Mouse (Mus musculus) adrenal gland, postnatal 14 days (tissue): ENCODE measurements around the gene Timmdc1. TPM values are rescaled to one million over a fixed set of nuclear protein-coding genes. Genes with fewer than 3 reads are reported as not detected.
"Not testable (repeated sequence)": the region's sequence is repeated elsewhere in the genome, so short reads cannot be mapped to it uniquely, and the experiment has no call there.

ENCODE experiments used
- DNase-seq: peaks from one replicate; pipeline ENCODE4 v3.0.0; 2021; ENCODE audit warnings: mixed read lengths
- total RNA-seq: library from RNA; stranded (reverse); gene quantifications from 2 replicates; pipeline ENCODE4 v1.2.3, GENCODE M21; 2021

Gene Timmdc1
- total RNA-seq, 1 experiment from 2014 or later = 46.2 TPM

DNA sequence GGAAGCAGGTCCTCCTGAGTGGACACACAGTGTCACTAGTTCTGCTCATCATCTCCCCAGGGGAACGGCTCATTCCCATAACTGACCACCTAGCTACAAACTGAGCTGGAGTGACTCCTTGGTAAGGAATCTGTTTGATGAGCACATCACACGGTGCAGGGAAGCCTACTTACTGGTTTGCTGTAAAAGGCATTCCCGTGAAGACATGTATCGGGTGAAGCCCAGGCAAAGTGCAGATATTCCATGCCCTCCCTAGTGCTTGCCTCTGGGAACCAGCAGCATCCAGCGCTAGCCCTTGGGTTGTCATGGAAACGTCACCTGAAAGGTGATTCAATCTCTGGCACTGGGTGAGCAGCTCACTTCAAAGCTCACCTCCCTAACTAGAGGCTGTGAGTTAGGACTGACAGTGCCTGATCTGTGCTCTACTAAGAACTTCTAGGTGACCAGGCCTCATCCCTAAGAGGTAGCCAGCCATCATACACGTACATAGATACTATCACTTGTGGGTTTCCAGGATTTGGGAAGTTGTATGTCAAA lies 25.8 kb downstream of the Timmdc1 start:
- no peak for DNase-seq

DNA sequence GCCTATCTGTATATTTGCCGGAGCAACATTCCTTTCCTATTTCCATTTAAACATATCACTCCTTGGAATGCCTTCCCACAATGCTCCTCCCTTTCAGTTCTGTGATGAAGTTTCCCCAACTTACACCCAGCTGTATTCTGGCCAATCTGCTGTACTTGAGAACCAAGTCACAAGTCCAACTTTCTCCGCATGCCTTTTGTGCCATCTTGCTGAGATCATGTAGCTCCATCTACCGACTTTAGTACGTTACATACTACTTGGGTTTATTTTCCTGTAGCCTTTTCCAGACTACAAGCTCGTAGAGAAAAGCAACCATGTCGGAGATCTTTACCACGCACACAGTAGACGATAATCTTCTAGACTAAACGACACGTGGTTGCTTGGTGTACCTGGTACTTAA lies 28.6 kb downstream of the Timmdc1 start:
- no peak for DNase-seq

DNA sequence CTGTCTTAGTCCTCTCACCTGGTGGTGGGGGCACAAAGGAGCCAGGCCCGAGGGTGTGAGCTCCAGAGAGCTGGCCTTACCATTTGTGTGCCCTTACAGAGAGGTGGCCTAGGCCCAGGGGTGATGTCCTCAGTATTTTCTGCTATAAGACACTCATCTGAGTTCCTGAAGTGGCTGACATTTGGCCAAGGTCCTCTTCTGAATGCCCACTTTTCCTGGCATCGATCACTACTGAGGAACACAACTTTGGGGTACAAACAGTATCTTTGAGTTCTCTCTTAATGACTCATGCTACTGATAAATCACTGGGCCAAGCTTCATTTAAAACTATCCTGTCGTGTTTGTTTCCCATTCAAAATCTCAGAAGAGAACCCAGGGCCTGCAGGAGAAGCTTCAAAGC lies 29.9 kb downstream of the Timmdc1 start:
- no peak for DNase-seq

DNA sequence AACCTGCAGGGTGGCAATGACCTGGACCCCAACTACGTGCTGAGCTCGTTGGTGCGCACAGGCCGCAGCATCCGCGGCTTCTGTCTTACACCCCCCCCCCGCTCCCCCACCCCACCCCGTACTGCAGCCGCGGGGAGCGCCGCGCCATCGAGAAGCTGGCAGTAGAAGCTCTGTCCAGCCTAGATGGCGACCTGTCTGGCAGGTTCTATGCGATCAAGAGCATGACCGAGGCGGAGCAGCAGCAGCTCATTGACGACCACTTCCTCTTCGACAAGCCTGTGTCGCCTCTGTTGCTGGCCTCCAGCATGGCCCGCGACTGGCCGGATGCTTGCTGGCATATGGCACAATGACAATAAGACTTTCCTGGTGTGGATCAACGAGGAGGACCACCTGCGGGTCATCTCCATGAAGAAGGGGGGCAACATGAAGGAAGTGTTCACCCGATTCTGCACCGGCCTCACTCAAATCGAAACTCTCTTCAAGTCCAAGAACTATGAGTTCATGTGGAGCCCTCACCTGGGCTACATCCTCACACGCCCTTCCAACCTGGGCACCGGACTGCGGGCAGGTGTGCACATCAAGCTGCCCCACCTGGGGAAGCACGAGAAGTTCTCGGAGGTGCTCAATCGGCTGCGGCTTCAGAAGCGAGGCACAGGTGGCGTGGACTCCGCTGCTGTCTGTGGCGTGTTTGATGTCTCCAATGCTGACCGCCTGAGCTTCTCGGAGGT lies 38.7 kb downstream of the Timmdc1 start:
- DNase-seq = peak; percentile 19

DNA sequence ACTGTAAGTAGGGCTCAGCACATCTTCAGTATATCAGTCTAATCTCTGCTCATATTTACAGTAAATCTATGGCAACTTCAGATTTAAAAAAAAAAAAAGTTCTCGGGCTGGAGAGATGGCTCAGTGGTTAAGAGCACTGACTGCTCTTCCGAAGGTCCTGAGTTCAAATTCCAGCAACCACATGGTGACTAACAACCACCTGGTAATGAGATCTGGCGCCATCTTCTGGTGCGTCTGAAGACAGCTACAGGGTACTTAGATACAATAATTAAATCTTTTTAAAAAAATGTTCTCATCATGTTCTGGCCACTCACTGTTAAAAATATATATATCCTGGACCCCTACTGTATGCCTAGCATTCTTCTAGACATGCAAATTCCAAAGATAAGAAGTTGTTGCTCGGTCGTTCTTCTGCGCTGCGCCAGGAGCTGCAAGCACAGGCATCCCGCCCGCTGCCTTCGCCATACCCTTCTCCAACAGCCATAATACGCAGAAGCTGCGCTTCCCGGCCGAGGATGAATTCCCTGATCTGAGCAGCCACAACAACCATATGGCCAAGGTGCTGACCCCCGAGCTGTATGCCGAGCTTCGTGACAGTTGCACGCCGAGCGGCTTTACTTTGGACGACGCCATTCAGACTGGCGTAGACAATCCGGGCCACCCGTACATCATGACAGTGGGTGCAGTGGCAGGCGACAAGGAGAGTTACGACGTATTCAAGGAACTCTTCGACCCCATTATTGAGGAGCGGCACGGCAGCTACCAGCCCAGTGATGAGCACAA lies 39.5 kb downstream of the Timmdc1 start:
- DNase-seq = peak; percentile 71

DNA sequence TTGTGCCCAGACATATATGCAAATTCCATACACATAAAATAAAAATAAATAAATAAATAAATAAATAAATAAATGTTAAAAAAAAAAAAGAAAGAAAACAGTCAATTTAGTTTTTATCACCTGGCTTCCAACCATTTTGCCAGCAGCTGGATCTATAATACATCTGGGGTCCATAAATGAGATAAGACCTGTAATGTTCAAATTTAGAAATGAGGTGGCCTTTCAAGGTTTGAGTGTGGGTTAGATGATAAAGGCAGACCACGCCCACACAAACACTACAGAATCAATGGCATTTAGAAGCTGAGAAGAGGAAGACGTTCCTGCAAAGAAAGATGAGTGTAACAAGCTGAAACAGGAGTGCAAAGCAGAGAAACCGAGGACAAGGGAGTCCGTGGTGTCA lies 41.1 kb downstream of the Timmdc1 start:
- DNase-seq = no peak

DNA sequence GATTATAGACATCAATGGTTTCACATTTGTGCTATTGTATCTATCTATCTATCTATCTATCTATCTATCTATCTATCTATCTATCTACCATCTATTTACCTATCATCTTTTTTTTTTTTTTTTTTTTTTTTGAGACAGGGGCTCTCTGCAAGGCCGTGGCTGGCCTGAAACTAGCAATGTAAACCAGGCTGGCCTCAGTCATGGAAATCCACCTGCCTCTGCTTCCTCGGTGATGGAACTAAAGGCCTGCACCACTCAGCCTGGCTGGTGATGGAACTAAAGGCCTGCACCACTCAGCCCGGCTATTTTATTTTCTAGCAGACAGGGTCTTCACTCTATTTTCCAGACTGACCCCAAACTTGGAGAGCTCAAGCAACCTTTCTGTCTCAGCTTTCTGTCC lies 44.2 kb downstream of the Timmdc1 start:
- no peak for DNase-seq

DNA sequence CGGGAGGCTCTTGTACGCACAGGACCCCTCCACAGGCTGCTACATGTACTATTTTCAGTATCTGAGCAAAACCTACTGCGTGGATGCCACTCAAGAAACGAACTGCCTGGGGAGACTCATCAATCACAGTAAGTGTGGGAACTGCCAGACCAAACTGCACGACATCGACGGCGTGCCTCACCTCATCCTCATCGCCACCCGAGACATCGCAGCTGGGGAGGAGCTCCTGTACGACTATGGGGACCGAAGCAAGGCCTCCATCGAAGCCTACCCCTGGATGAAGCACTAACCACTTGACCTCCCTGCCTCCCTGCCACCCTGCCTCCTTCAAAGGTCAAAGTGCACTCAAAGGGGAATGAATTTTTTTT lies 45.2 kb downstream of the Timmdc1 start:
- not testable (repeated sequence) for DNase-seq

DNA sequence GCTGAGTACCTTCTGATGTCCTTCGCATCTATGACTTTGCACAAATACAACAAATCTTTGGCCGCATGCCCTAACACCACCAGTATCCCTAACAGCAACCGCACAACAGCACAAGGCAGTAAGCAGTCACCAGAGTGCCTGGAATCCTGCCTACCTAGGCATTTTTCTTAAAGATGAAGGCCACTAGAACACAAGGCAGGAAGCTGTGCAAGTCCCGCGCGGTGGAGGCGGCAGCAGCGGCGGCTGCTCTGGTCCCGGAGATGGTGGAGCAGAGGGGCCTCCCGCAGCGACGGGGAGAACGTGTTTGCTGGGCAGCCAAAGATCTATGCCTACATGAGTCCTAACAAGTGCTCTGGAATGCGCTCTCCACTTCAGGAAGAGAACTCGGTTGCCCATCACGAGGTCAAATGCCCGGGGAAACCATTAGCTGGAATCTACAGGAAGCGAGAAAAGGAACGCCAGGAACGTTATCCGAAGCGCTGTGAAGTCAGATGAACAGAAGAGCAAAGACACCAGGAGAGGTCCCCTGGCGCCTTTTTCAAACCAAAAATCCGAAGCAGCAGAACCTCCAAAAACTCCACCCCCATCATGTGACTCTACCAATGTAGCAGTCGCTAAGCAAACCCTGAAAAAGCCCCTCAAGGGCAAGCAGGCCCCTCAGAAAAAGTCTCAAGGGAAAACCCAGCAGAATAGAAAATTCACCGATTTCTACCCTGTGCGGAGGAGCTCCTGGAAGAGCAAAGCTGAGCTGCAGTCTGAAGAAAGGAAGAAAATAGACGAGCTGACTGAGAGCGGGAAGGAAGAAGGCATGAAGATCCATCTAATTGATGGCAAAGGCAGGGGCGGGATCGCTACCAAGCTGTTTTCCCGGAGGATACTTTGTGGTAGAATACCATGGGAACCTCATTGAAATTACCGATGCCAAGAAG lies 45.9 kb downstream of the Timmdc1 start:
- peak; percentile 62 for DNase-seq

DNA sequence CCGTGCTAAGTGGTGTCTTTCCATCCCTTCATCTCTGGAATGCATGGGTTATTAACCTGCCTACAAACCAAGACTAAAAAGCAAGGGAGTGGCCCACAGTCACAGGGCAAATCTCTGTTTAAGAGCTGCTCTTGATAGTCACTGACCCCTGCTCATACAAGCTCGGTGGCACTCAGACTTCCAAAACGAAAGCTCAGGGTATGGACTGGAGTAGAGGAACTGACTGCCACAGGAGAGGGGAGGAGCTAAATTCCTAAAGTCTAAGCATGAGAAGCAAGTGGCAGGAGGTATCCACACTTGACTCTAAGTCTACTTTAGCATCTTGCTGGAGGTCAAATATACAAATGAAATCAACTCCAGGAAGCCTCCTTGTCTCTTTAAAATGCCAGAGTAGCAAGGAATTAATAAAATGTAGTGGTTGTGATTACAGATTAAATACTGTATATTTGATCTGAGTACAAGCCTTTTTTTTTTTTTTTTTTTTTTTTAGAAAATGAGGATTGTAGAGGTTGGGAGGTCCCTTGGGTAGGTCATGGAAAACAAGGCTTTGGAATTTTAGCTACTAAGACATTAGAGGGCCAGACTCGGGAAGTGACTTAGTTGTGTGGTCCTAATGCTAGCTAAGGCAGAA lies 46.7 kb downstream of the Timmdc1 start:
- DNase-seq = no peak

DNA sequence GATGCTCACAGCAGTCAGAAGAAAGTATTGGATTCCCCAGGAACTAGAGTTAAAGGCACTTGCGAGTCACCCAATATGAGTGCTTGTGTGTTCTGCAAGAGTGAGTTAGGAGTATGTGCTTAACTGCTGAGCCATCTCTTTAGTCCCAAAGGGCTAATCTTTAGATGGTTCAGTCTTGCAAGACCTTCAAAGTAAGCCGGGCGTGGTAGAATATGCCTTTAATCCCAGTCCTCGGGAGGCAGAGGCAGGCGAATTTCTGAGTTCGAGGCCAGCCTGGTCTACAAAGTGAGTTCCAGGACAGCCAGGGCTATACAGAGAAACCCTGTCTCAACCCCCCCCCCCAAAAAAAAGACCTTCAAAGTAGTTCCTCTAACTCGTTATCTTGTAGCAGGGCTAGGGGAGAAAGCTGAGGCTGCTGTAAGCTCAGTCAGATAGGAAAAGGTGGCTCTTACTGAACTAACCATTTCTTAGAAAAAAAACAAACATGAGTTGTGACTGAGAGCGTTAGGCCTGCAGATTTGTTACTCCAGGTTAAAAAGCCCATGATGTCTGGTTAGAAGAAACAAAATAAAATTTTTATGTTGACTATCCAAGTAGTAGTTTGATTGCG lies 47.7 kb downstream of the Timmdc1 start:
- no peak for DNase-seq

DNA sequence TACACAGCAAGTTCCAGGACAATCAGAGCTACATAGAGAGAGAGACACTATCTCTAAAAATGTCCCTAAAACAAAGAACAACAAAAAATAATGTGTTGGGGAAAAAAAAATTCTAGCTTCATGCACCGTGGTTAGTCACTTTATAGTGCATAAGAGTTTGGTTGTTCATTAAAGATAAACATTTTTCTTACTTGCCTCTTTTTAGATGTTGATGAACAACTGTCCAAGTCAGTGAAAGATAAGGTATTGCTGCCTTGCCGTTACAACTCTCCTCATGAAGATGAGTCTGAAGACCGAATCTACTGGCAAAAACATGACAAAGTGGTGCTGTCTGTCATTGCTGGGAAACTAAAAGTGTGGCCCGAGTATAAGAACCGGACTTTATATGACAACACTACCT lies 48.8 kb downstream of the Timmdc1 start:
- no peak for DNase-seq

DNA sequence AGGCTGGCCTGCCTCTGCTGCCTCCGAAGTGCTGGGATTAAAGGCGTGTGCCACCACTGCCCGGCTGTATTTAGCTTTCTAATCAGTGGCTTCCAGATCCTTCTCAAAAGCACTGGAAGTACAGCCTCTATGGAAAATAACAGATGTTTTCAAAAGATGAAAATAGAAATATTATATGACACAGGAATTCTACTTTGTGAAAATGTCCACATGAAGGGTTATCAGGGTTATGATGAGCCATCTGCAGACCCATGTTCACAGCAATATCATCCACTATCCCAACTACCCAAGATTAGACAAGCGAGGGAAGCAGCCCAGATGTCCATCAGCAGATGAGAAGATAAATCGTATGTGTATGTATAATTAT lies 50.0 kb downstream of the Timmdc1 start:
- DNase-seq = no peak

DNA sequence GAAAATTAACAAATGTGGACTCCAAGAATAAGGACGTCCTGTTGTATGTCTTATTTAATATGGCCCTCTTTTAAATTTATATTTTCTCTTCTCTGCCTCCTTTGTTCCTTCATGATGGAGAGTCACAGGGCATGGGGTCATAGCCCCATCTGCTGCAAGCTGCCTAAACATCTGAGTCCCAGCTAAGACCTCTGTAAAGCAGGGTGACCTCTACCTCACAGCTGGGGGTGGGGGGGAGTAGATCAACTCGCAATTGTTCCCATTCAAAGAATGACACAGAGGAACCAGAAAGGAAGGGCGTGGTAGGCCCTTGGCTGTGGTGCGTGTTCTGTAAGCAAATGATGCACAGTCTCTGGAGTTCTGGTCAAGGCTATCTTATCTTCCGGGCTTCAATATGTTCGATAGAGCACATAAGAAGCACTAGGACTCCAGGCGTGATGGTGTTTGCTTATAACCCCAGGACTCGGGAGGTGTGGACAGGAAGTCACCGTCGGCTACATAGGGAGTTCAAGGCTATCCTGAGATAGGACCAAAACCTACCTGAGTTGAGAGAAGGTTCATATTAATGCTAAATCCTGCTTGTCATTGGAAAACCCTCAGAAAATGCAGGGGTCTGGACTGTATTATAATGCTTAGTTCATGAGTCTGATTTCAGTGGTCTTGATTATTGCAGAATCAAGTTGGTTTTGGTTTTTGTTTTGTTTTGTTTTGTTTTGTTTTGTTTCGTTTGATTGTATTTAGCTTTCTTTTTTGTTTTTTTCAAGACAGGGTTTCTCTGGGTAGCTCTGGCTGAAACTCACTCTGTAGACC lies 50.6 kb downstream of the Timmdc1 start:
- DNase-seq = no peak

DNA sequence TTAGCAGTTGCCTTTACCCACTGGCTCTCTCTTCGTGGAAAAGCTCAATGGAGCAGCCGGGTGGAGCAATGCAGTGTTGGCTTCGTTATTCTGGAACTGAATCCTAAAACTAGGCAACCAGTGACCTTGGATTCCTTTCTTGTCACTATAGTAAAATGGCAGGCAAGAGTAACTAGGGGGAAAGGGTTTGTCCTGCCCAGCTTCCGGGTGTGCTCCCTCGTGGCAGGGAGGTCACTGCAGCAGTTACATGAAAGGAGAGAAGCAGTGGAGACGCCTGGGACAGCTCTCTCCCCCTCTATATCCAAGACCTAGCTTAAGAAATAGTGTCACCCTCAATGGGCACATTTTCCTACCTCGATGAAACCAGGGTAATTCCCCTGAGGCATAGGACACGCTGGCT lies 53.0 kb downstream of the Timmdc1 start:
- DNase-seq = no peak

DNA sequence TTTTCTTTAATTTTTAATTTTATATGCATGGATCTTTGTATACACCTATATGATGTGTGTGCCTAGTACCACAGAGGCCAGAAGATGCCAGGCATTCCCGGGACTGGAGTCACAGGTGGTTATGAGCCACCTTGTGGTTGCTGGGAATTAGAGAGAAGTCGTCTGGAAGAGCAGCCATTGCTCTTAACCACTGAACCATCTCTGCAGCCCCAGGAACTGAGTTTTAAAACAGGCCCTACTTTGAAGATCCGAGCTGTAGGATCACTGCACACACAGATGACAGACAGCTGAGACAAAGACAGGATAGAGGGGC lies 53.8 kb downstream of the Timmdc1 start:
- DNase-seq = no peak

DNA sequence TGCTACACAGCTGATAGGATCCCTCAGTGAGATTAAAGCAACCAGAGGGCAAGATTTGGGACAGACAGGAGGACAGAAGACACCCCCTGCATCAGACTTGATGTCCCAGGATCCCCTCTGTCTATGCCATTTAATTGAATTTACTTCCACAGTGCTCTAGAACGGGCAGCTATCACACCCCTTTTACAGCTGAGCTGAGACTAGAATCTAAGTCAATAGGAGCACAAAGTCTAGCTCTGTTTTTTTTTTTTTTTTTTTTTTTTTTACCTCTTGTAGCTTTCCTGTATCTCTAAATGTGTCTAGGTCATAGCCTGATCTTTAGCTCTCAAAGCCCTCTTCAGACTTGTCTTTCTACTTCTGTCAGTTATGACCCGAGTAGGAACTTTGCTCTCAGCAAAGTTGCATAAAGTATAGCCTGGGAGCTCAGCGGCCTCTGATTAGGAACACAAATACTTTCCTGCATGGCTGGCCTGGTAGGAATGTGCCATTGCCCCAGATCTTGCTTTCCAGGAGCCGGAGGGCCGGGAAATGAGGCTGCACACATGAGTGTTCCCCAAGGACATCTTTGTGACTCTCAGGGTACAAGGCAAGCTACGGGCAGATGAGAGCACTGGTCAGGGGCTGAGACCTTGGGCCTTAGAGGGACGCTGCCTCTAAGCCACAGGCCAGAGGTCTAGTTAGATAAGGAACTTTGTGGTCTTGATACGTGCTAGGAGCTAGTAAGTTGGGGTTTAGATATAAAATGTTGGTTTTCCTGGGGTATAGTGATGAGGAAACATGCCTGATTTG lies 54.4 kb downstream of the Timmdc1 start:
- peak; percentile 63 for DNase-seq

DNA sequence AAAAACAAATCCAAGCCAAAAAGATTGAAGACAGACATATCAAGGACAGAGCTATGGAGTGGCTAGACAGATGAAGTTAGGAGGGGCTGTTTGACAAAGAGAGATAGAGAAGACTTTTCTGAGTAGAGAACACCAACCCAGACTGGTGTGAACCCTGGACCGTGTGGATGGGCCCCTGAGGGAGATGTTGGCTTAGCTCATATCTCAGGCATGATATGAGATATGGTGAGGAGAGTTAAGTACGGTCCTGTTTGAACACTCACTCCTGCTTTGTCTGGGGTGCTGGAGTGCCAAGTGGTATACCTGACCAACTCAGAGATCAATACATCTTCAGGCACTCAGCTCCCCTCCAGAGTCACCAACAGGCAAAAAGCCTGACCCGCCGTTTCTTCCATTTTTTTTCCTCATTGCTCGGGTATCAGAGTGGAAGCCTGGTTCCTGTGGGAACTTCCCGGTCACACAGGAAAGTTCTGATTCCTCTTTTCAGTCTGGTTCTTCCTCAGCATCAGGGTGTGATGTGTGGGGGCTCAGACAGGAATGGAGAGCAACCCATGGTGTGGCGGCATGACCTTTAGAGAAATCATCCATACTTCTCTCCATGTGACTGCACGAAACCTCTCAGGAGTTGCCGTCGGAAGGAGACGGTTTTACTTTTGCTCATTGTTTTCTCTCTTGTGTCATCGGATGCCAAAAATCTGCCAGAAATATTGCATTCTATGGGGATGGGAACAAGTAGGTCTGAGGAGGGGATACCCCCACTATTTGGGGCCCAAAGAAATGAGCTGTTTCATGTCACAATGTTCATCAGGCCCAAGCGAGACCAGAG lies 55.2 kb downstream of the Timmdc1 start:
- no peak for DNase-seq

DNA sequence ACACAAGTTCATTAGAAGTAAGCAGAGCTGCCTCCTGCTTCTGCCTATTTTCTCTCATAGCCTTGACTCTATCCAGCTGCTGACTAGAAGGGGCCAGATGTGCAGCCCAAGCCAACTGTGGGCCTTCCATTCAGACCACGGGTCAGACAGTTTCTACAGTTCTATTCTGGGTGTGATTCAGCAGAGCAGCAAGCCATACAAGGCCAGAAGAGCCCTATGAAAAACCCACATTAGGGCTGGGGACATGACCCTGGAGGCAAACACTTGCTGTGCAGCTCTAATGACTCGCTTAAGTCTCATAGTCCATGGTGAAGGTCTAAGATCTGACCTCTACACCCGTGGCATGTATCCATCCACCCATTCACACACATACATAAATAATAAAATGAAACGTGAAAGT lies 56.4 kb downstream of the Timmdc1 start:
- no peak for DNase-seq
